Mouse (Mus musculus): Measurements from ENCODE around the gene Myo1g.

DNA sequence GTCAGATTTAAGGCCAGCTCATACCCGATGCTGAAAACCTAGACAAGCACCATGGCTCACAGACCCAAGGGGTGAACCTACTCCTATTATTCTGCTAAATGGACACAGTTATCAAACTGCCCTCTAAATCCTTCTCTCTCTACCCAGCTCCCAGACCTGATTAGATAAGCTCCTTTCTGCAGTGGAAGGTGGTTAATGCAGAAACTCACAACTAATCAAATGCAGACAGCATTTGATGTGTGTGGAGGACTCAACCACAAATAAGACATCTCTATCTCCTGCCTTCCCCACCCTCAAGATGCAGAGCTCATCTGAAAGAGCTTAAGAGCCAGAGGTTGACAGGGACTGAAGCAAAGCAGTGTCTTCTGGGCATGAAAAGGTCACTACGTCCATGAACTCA lies 37.7 kb downstream of the Myo1g start:
- no peak for TF ChIP-seq GATA1 (IDR thresholded peaks at IDR 0.05; ENCODE audit: borderline replicate concordance, low read length)
- no peak for TF ChIP-seq FLI1 (IDR thresholded peaks at IDR 0.05; ENCODE audit: low read length)
